Mouse (Mus musculus) embryonic facial prominence, embryonic 14.5 days (tissue): ENCODE results near the gene Tex21. TPM values are rescaled to one million over a fixed set of nuclear protein-coding genes. Genes with fewer than 3 reads are reported as not detected.

Experiments
- ATAC-seq: fragments of 200-750 bp; cut with Nextera tagmentation; 2 replicates; pipeline ENCODE4 v1.8.0; 2017; ENCODE audit warnings: low read depth, moderate number of reproducible peaks, moderate TSS enrichment
- DNase-seq: peaks from one replicate; pipeline ENCODE4 v3.0.0-alpha.2; 2015; ENCODE audit warnings: low spot score
- H3K27ac ChIP-seq: fragments of 300-500 bp; sonication (generic); replicated peaks from 2 replicates; pipeline ENCODE4 v1.5.1; 2014; ENCODE audit warnings: low read depth, mild to moderate bottlenecking, low read length, moderate library complexity
- H3K27me3 ChIP-seq: fragments of 300-500 bp; sonication (generic); replicated peaks from 2 replicates; pipeline ENCODE4 v1.6.1; 2014; ENCODE audit warnings: low read length; ENCODE audit not compliant: control insufficient read depth, insufficient read depth
- H3K36me3 ChIP-seq: fragments of 300-500 bp; sonication (generic); 2 replicates; pipeline ENCODE4 v1.6.1; 2014; ENCODE audit warnings: low read length, mixed read lengths; ENCODE audit not compliant: control insufficient read depth, insufficient read depth
- H3K4me1 ChIP-seq: fragments of 300-500 bp; sonication (generic); 2 replicates; pipeline ENCODE4 v1.6.1; 2014; ENCODE audit warnings: antibody characterized with exemption, low read length; ENCODE audit not compliant: control insufficient read depth, insufficient read depth
- H3K4me2 ChIP-seq: fragments of 300-500 bp; sonication (generic); 2 replicates; pipeline ENCODE4 v1.6.1; 2014; ENCODE audit warnings: low read depth, mild to moderate bottlenecking, low read length, moderate library complexity, mixed read lengths
- H3K4me3 ChIP-seq: fragments of 300-500 bp; sonication (generic); 2 replicates; pipeline ENCODE4 v1.5.1; 2014; ENCODE audit warnings: low read depth, mild to moderate bottlenecking, low read length
- H3K9ac ChIP-seq: fragments of 300-500 bp; sonication (generic); 2 replicates; pipeline ENCODE4 v1.6.1; 2014; ENCODE audit warnings: low read depth, mild to moderate bottlenecking, low read length, moderate library complexity, mixed read lengths
- H3K9me3 ChIP-seq: fragments of 300-500 bp; sonication (generic); 2 replicates; pipeline ENCODE4 v1.6.1; 2016; ENCODE audit warnings: low read length; ENCODE audit not compliant: control insufficient read depth
- WGBS: fragments of 180-500 bp; shearing (Covaris S2); extraction: QIAGEN DNeasy Blood & Tissue Kit; methylation state at CpG from one replicate; pipeline ENCODE4 v1.1.7; 2014; 5-methylcytosine and 5-hydroxymethylcytosine counted together
- polyA plus RNA-seq: library from polyadenylated mRNA; unstranded; fragments of >200 nt; fragmentation: Nextera tagmentation; extraction: Ambion mirVana; gene quantifications from 2 replicates; pipeline ENCODE4 v1.2.1, GENCODE M21; 2014

Gene Tex21
- polyA plus RNA-seq, 1 experiment from 2014 or later, result 0.08 TPM

GRCm38 (mm10) chr12:76254725-76255498 is 8.4 kb upstream of the Tex21 start, which contains the start of gene Mthfd1:
Gene Mthfd1 (plus strand): TSS chr12:76255298.
- peak; percentile 99 for ATAC-seq
- peak within 1 kb of the TSS; percentile 72 for H3K4me3 ChIP-seq
- H3K27me3 ChIP-seq, result no peaks in the 10 kb centered on the region
- peak within 1 kb of the TSS; percentile 94 for H3K4me2 ChIP-seq
- no peaks in the 10 kb centered on the region for H3K36me3 ChIP-seq
- peak within 1 kb of the TSS; percentile 85 for H3K27ac ChIP-seq
- H3K9me3 ChIP-seq, result no peaks in the 10 kb centered on the region
- H3K4me1 ChIP-seq, result peaks cover 12% of the 10 kb centered on the region
- peak; percentile 98 for DNase-seq
- WGBS, result 3% methylated on average over 34 of the region's 43 CpGs
- peak within 1 kb of the TSS; percentile 76 for H3K9ac ChIP-seq

GRCm38 (mm10) chr12:76253991-76254390 is 7.4 kb upstream of the Tex21 start:
- peak overlapping the region; percentile 94; the same call in 1 of the 2 replicates for H3K4me2 ChIP-seq
- no peak overlapping the region for H3K27ac ChIP-seq
- no peak overlapping the region for H3K4me3 ChIP-seq
- H3K27me3 ChIP-seq, result no peaks in the 10 kb centered on the region
- DNase-seq, result no peak
- 0 out of 2 replicates have a peak overlapping the region, but pooled peaks have one; percentile 75 for H3K9ac ChIP-seq
- no peaks in the 10 kb centered on the region for H3K36me3 ChIP-seq
- no peak for ATAC-seq
- H3K9me3 ChIP-seq, result no peaks in the 10 kb centered on the region
- WGBS, result 80% methylated on average over 8 of the region's 8 CpGs
- peaks cover 12% of the 10 kb centered on the region for H3K4me1 ChIP-seq

GRCm38 (mm10) chr12:76253591-76253990 is 7.0 kb upstream of the Tex21 start:
- 83% methylated on average over 2 of the region's 2 CpGs for WGBS
- Histone ChIP-seq H3K36me3 (no peaks in the 10 kb centered on the region), H3K27me3 (no peaks in the 10 kb centered on the region), H3K9ac (no peak overlapping the region), H3K4me2 (no peak overlapping the region), H3K4me3 (no peak overlapping the region), H3K27ac (no peak overlapping the region), H3K4me1 (peaks cover 12% of the 10 kb centered on the region), H3K9me3 (no peaks in the 10 kb centered on the region)
- DNase-seq, result no peak
- no peak for ATAC-seq

- no peak overlapping the region for H3K4me3 ChIP-seq
- no peaks in the 10 kb centered on the region for H3K36me3 ChIP-seq
- no peaks in the 10 kb centered on the region for H3K9me3 ChIP-seq
- H3K9ac ChIP-seq, result no peak overlapping the region
- WGBS, result 76% methylated on average over 1 of the region's 1 CpGs
- no peaks in the 10 kb centered on the region for H3K27me3 ChIP-seq
- H3K4me2 ChIP-seq, result no peak overlapping the region
- ATAC-seq (no peak), DNase-seq (no peak)
- H3K27ac ChIP-seq, result no peak overlapping the region
- H3K4me1 ChIP-seq, result peaks cover 12% of the 10 kb centered on the region
Observed at GRCm38 (mm10) chr12:76253090-76253489, 6.5 kb upstream of the Tex21 start.

- Histone ChIP-seq H3K9me3 (no peaks in the 10 kb centered on the region), H3K27me3 (no peaks in the 10 kb centered on the region), H3K9ac (no peak overlapping the region), H3K4me3 (no peak overlapping the region), H3K4me2 (no peak overlapping the region), H3K4me1 (no peaks in the 10 kb centered on the region), H3K36me3 (no peaks in the 10 kb centered on the region), H3K27ac (no peak overlapping the region)
- ATAC-seq, result no peak
- no peak for DNase-seq
- WGBS, result 86% methylated on average over 8 of the region's 8 CpGs
Observed at GRCm38 (mm10) chr12:76244981-76245380, 1.6 kb downstream of the Tex21 start.

- Histone ChIP-seq H3K4me2 (no peak overlapping the region), H3K9ac (no peak overlapping the region), H3K27ac (no peak overlapping the region), H3K9me3 (no peaks in the 10 kb centered on the region), H3K4me1 (no peaks in the 10 kb centered on the region), H3K36me3 (no peaks in the 10 kb centered on the region), H3K4me3 (no peak overlapping the region), H3K27me3 (no peaks in the 10 kb centered on the region)
- 55% methylated on average over 5 of the region's 5 CpGs for WGBS
- ATAC-seq (no peak), DNase-seq (no peak)
Observed at GRCm38 (mm10) chr12:76241833-76242232, 4.7 kb downstream of the Tex21 start.

- Histone ChIP-seq H3K4me1 (no peaks in the 10 kb centered on the region), H3K27me3 (no peaks in the 10 kb centered on the region), H3K27ac (no peak overlapping the region), H3K4me3 (no peak overlapping the region), H3K4me2 (no peak overlapping the region), H3K36me3 (no peaks in the 10 kb centered on the region), H3K9ac (no peak overlapping the region), H3K9me3 (no peaks in the 10 kb centered on the region)
- WGBS, result 65% methylated on average over 2 of the region's 3 CpGs
- no peak for ATAC-seq
- DNase-seq, result no peak
Observed at GRCm38 (mm10) chr12:76241084-76241483, 5.5 kb downstream of the Tex21 start.

GRCm38 (mm10) chr12:76240670-76241069 is 5.9 kb downstream of the Tex21 start:
- Histone ChIP-seq H3K27me3 (no peaks in the 10 kb centered on the region), H3K27ac (no peak overlapping the region), H3K4me3 (no peak overlapping the region), H3K4me2 (no peak overlapping the region), H3K36me3 (no peaks in the 10 kb centered on the region), H3K9me3 (no peaks in the 10 kb centered on the region), H3K4me1 (no peaks in the 10 kb centered on the region), H3K9ac (no peak overlapping the region)
- WGBS, result 85% methylated on average over 3 of the region's 3 CpGs
- ATAC-seq, result no peak
- no peak for DNase-seq
